Mouse (Mus musculus) liver, embryonic 16.5 days (tissue): ENCODE results near the gene Gigyf1. TPM values are rescaled to one million over a fixed set of nuclear protein-coding genes. Genes with fewer than 3 reads are reported as not detected.

Experiments used
- ATAC-seq: fragments of 200-750 bp; cut with Nextera tagmentation; 2 replicates; pipeline ENCODE4 v1.8.0; 2017; ENCODE audit warnings: low read depth, mild to moderate bottlenecking, moderate number of reproducible peaks, moderate library complexity
- H3K27ac ChIP-seq: fragments of 300-500 bp; sonication (generic); 2 replicates; pipeline ENCODE4 v1.5.1; 2014; ENCODE audit warnings: mild to moderate bottlenecking, low read length
- H3K27me3 ChIP-seq: fragments of 300-500 bp; sonication (generic); 2 replicates; pipeline ENCODE4 v1.6.1; 2014; ENCODE audit warnings: low read depth, low read length, mixed read lengths; ENCODE audit not compliant: control insufficient read depth, insufficient read depth
- H3K36me3 ChIP-seq: fragments of 300-500 bp; sonication (generic); 2 replicates; pipeline ENCODE4 v1.6.1; 2014; ENCODE audit warnings: mild to moderate bottlenecking; ENCODE audit not compliant: control insufficient read depth, insufficient read depth
- H3K4me1 ChIP-seq: fragments of 300-500 bp; sonication (generic); 2 replicates; pipeline ENCODE4 v1.6.1; 2014; ENCODE audit warnings: low read depth, low read length, mixed read lengths; ENCODE audit not compliant: control insufficient read depth
- H3K4me2 ChIP-seq: fragments of 300-500 bp; sonication (generic); 2 replicates; pipeline ENCODE4 v1.6.1; 2014; ENCODE audit warnings: low read depth, low read length, mixed read lengths
- H3K4me3 ChIP-seq: fragments of 300-500 bp; sonication (generic); 2 replicates; pipeline ENCODE4 v1.5.1; 2014; ENCODE audit warnings: low read depth, mild to moderate bottlenecking, low read length
- H3K9ac ChIP-seq: fragments of 300-500 bp; sonication (generic); 2 replicates; pipeline ENCODE4 v1.6.1; 2014; ENCODE audit warnings: low read depth, low read length
- H3K9me3 ChIP-seq: fragments of 300-500 bp; sonication (generic); replicated peaks from 2 replicates; pipeline ENCODE4 v1.6.1; 2016; ENCODE audit warnings: low read length; ENCODE audit not compliant: control insufficient read depth
- WGBS: fragments of 180-500 bp; shearing (Covaris S2); extraction: QIAGEN DNeasy Blood & Tissue Kit; methylation state at CpG from one replicate; pipeline ENCODE4 v1.1.7; 2014; ENCODE audit not compliant: insufficient replicate concordance; 5-methylcytosine and 5-hydroxymethylcytosine counted together
- polyA plus RNA-seq: library from polyadenylated mRNA; unstranded; fragments of >200 nt; fragmentation: Nextera tagmentation; extraction: Ambion mirVana; gene quantifications from 2 replicates; pipeline ENCODE4 v1.2.1, GENCODE M21; 2015

The Gigyf1 gene
- polyA plus RNA-seq, 1 experiment from 2014 or later: 3.1 TPM

DNA sequence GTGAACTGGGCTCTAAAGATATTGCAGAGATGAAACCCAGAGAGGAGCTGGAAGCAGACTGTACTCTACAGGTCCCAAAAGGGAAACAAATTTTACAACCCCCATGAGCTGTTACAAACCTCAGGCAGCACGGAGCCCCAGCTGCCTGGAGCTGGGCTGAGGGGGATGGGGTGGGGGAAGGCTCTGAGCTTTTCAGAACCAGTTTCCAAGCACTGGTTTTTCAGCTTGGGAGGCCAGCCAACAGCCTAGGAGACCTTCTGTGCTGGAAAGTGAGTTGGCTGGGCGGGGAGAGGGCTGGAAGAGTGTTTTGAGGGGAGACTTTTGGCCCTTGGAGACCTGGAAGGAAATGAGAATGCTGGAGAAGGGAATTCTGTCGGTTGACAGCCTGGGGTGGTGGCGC is 26.8 kb upstream of the Gigyf1 start:
- H3K4me2 ChIP-seq: no peak overlapping the region
- WGBS: 46% methylated on average over 4 of the region's 4 CpGs
- no peaks in the 10 kb centered on the region for H3K27me3 ChIP-seq
- ATAC-seq: no peak
- H3K36me3 ChIP-seq: no peaks in the 10 kb centered on the region
- H3K4me1 ChIP-seq: no peaks in the 10 kb centered on the region
- no peak overlapping the region for H3K4me3 ChIP-seq
- H3K9ac ChIP-seq: no peak overlapping the region
- H3K27ac ChIP-seq: no peak overlapping the region
- no peaks in the 10 kb centered on the region for H3K9me3 ChIP-seq

DNA sequence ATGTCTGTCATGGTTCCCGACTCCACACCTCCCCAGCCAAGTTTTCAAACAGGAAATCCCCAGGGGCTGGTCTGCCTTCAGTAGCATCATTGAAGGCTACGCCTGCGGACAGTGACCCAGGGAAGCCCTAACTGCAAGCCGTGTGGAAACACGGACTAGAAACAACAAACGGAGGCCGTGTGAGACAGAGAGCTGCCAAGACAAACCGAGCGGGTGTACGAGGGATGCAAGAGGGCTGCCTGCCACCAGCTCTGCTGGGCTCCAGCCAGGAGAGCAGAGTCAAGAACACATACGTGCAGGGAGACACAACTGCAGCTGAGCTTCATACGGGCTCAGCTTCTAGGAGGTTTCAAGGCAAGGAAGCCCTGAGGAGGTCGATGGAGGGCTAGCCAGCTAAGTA is 24.5 kb upstream of the Gigyf1 start:
- Histone ChIP-seq H3K27me3 (no peaks in the 10 kb centered on the region), H3K4me1 (no peaks in the 10 kb centered on the region), H3K36me3 (no peaks in the 10 kb centered on the region), H3K9me3 (no peaks in the 10 kb centered on the region), H3K4me2 (no peak overlapping the region), H3K27ac (no peak overlapping the region), H3K9ac (no peak overlapping the region), H3K4me3 (no peak overlapping the region)
- 73% methylated on average over 13 of the region's 13 CpGs for WGBS
- ATAC-seq: no peak

DNA sequence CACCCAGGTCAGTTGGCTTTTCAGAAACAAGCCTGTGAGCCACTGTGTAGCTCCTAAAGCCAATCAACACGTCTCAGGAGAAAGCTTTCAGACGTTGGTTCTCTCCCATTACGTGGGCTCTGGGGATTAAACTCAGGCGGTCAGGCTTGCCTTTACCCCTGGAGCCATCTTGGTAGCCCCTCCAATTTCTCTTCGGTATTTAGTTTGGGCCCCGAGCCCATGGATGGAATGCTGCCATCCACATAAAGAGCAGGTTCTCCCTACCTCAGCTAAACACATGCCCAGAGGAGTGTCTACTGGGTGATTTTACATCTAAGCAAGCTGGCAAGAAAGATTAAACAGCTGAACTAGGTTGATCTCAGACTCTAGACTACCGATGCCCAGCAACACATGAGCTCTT is 18.2 kb upstream of the Gigyf1 start:
- no peak overlapping the region for H3K27ac ChIP-seq
- no peaks in the 10 kb centered on the region for H3K27me3 ChIP-seq
- peaks cover 18% of the 10 kb centered on the region for H3K4me1 ChIP-seq
- H3K9me3 ChIP-seq: no peaks in the 10 kb centered on the region
- H3K4me3 ChIP-seq: no peak overlapping the region
- H3K9ac ChIP-seq: no peak overlapping the region
- ATAC-seq: no peak
- 74% methylated on average over 7 of the region's 7 CpGs for WGBS
- no peak overlapping the region for H3K4me2 ChIP-seq
- H3K36me3 ChIP-seq: no peaks in the 10 kb centered on the region

DNA sequence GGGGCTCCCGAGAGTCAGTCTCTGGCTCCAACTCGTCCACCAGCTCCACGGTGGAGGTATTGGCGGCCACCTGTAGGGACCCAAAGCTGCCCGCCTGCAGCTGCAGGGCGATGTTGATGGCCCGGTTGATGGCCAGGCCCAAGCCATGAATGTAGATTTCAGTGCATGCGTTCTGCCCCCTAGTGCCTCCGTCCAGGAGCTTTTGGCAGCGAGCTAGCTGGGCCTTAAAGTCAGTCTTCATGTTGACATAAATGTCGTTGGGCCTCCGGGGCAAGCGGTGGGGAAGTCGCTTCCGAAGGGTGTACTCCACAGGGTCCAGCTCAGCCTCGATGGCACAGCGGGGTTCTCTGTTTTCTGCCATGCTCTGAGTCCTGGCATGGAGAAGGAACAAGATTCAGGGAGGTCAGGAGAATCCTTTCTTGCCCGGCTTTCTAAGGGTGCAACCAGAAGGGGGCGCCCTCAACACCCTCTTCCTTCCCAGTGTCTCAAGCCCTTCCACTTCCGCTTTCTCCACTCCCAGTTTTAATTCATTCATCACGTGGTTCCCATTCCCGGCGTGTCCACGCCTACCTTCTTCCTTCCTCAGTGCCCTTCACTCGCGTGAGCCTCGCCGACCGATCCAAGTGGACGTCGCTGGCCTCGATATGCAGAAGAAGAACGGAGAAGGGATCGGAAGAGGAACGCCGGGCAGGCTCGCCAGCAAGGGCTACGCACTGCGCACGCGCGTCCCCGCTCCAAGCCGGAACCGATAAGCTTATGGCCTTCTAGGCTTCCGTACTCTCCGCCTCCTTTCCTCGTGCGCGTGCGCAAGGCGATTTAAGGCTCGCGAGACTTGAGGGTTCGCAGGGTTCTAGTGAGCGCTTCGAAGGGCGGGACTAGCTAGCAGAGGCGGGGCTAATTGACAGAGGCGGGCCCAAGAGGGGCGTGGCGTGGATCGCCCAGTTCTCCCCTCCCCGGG is 16.4 kb upstream of the Gigyf1 start, which contains the start of gene Pop7:
Pop7 (minus strand) TSS at position 810 of the 958 bp plus-strand sequence.
- H3K9ac ChIP-seq: peak within 1 kb of the TSS; percentile 84
- WGBS: 2% methylated on average over 64 of the region's 64 CpGs
- no peaks in the 10 kb centered on the region for H3K9me3 ChIP-seq
- no peaks in the 10 kb centered on the region for H3K36me3 ChIP-seq
- H3K27me3 ChIP-seq: no peaks in the 10 kb centered on the region
- H3K4me3 ChIP-seq: peak within 1 kb of the TSS; percentile 89
- H3K4me2 ChIP-seq: peak within 1 kb of the TSS; percentile 82
- H3K27ac ChIP-seq: peak within 1 kb of the TSS; percentile 94
- peak; percentile 90 for ATAC-seq
- peaks cover 18% of the 10 kb centered on the region for H3K4me1 ChIP-seq

DNA sequence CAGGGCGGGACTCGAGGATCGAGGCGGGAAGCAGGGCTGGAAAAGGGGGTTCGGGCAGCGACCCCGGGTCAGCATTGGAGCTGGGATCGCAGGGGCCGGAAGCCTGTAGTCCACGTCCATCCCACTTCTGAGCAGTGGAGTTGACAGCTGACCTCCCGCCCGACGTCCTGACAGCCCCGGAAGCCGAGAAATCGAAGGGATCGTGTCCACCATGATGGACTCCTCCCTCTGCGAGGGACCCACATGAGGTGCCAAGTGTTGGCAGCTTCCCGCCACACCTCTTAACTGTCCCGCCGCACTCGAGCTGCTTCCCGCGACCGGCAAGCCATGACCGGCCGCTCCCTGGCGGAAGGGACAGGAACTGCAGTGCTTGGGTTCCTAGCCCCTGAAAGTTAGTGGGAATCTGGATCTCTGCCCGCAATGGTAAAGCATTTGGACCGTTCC is 15.7 kb upstream of the Gigyf1 start:
- H3K4me2 ChIP-seq: peak overlapping the region; percentile 82
- peak overlapping the region; percentile 93 for H3K27ac ChIP-seq
- no peaks in the 10 kb centered on the region for H3K27me3 ChIP-seq
- peak overlapping the region; percentile 89 for H3K4me3 ChIP-seq
- peak; percentile 82 for ATAC-seq
- no peaks in the 10 kb centered on the region for H3K36me3 ChIP-seq
- peak overlapping the region; percentile 64 for H3K9ac ChIP-seq
- under 1% methylated on average over 30 of the region's 30 CpGs for WGBS
- H3K9me3 ChIP-seq: no peaks in the 10 kb centered on the region
- H3K4me1 ChIP-seq: peaks cover 18% of the 10 kb centered on the region

DNA sequence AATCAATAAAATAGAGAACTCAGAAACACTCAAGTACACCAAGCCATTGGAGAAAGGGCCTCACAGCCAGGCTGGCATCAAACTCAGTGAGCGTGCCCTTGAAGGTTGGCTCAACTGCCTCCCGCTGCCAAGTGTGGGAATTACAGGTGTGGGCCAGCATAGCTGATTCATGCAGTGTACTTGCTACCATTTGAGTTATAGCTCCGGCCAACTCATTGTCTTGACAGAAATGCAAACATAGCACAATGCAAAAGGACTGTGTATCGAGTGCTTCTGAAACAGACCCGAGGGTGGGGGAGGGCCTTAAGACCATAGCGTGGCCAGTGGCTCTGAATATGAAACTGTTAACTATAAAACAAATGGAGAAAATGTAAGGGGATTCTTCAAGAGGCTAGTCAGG is 14.3 kb upstream of the Gigyf1 start:
- Histone ChIP-seq H3K4me1 (peaks cover 18% of the 10 kb centered on the region), H3K9me3 (no peaks in the 10 kb centered on the region), H3K9ac (no peak overlapping the region), H3K4me3 (no peak overlapping the region), H3K27ac (no peak overlapping the region), H3K27me3 (no peaks in the 10 kb centered on the region), H3K36me3 (no peaks in the 10 kb centered on the region), H3K4me2 (no peak overlapping the region)
- WGBS: 67% methylated on average over 6 of the region's 6 CpGs
- no peak for ATAC-seq

DNA sequence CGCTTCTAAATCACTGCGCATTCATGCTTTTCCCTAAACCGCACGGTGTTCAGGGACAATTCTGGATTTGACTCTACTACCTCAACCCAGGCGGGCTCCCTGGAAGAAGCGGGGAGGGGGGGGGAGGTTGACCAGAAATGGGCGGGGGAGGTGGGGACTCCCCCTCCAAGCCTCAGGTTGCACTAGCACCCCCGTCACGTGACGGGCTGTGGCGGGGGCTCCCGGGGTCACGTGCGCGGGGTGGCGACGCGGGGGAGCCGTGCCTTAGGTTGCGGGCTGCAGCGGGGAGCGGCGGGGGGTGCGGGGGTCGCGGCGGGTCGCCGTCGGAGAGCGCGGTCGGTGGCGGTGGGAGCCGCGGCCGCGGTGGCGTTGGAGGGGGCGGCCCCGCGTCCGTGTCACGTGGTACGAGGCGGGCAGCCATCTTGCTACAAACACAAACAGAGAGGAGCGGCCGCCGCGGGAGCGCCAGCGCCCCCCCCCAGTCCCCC is 8.3 kb upstream of the Gigyf1 start:
- H3K9ac ChIP-seq: peak overlapping the region; percentile 93

DNA sequence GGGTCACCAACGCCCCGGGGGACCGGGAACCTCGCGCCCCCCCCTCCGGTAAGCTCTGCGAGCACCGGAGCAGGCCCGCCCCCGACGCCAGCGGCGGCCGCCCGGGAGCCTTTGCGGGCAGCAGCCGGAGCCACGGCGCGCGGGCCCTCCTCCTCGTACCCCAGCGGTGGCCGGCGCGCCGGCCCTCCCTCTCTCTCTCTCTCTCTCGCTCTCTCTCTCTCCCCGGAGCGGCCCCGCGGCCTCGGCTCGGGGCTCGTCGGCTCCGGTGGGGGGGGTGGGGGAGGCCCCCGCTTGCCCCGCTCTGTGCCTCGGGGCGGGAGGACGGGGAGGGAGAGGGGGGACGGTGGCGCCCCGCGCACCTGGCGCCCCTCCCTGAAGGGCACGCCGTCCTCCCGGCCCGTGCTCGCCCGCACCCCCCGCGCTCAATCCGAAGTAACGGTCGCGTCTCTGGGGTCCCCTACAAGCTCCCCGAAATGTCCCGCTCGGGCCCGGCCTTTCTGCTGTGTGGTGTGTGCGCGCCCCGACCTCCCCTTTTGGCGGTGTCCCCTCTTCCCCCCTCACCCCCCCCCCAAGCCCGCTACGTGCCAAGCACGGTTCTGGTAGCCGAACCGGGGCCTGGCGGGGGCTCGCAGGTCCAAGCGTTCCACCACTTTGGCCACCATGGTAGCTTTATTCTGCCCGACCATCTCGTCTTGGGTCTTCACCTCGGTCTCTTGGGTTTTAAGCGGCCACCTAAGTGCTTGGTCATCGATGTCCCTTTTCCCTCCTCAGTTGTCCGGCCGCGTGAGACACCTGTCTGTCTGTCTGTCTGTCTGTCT is 7.6 kb upstream of the Gigyf1 start:
- no peaks in the 10 kb centered on the region for H3K27me3 ChIP-seq
- no peaks in the 10 kb centered on the region for H3K36me3 ChIP-seq
- peak overlapping the region; percentile 93 for H3K9ac ChIP-seq
- peak overlapping the region; percentile 90 for H3K4me3 ChIP-seq
- ATAC-seq: peak; percentile 68
- H3K4me2 ChIP-seq: peak overlapping the region; percentile 89
- peaks cover 29% of the 10 kb centered on the region for H3K4me1 ChIP-seq
- under 1% methylated on average over 39 of the region's 83 CpGs for WGBS
- peak overlapping the region; percentile 67 for H3K27ac ChIP-seq
- no peaks in the 10 kb centered on the region for H3K9me3 ChIP-seq

More for the DNA sequence above, 8.3 kb upstream of the Gigyf1 start:
- WGBS: 3% methylated on average over 47 of the region's 52 CpGs
- peaks cover 29% of the 10 kb centered on the region for H3K4me1 ChIP-seq
- H3K27ac ChIP-seq: peak overlapping the region; percentile 67
- peak; percentile 75 for ATAC-seq
- H3K4me2 ChIP-seq: peak overlapping the region; percentile 89
- no peaks in the 10 kb centered on the region for H3K9me3 ChIP-seq
- no peaks in the 10 kb centered on the region for H3K27me3 ChIP-seq
- peak overlapping the region; percentile 90 for H3K4me3 ChIP-seq
- no peaks in the 10 kb centered on the region for H3K36me3 ChIP-seq
